16 mouse cellular contexts compared by ENCODE assay signal in genomic region chr4:59832810-59833209, GRCm38 (mm10). TPM values are rescaled to one million over a fixed set of nuclear protein-coding genes. Genes with fewer than 3 reads are reported as not detected.
DNase-seq lines count a peak whose midpoint lies in the region; ATAC-seq lines count a peak whose summit lies in the region.
"Had no signal": no experiment of that assay in that cellular context is flagged by ENCODE, and none has a peak within 500 bp of the region (broad histone marks: within the 10 kb centered on the region; RNA-seq: fewer than 3 reads in every experiment).

No protein-coding gene starts in this region.

- peak; percentile 62 for ATAC-seq in common myeloid progenitor, adult 5-6 weeks (replicated peaks; ENCODE audit: low read depth, poor library complexity, severe bottlenecking)
- ATAC-seq in hematopoietic stem cell, adult 5-6 weeks (replicated peaks in 1 of 2; ENCODE audit: insufficient read depth in 1 of 2, low FRiP score in 2 of 2, low TSS enrichment in 1 of 2, low read depth in 1 of 2, poor library complexity in 2 of 2, severe bottlenecking in 2 of 2): peak; percentile 30 to 54; a peak in 1 of 4 replicates
- ATAC-seq in megakaryocyte progenitor cell, adult 5-6 weeks (replicated peaks; ENCODE audit: poor library complexity): peak; percentile 60
- ATAC-seq: forebrain, embryonic 14.5 days; forebrain, embryonic 16.5 days had no signal

- peak; percentile 57 for DNase-seq in cerebellum, adult 9-10 months
- DNase-seq in cerebellum, adult 11 months: no peak
- no peak for DNase-seq in left cerebral cortex, postnatal 25 days (ENCODE audit: low spot score in 2 of 2)
- no peak for DNase-seq in layer of hippocampus, postnatal 10 days (ENCODE audit: low spot score in 2 of 2)
- no peak for DNase-seq in heart, postnatal 14 days
- DNase-seq: adrenal gland, adult 2 months; adrenal gland, postnatal 10 days; adrenal gland, postnatal 25 days; cerebellum, adult 18-20 months; cerebellum, adult 9-11 months; embryo, embryonic 11 days had no signal

- intact Hi-C loops in left cerebral cortex, postnatal 25 days (cut with DNase I): no loop called here
- intact Hi-C loops in heart, postnatal 14 days (cut with DNase I): no loop called here

RNA-seq across cellular contexts. Expression of gene Snx30, which starts 27.2 kb away (rescaled TPM):
- total RNA-seq in common myeloid progenitor, adult 5-6 weeks (2017): 25.9 and 28.8 TPM in 2 replicates
- 42.3 and 45.7 TPM in 2 replicates for total RNA-seq in hematopoietic stem cell, adult 5-6 weeks (2017)
- 13.0 and 16.1 TPM in 2 replicates for total RNA-seq in megakaryocyte progenitor cell, adult 5-6 weeks (2015)
- 17.9 and 23.8 TPM in 2 replicates for total RNA-seq in megakaryocyte progenitor cell, adult 5-6 weeks (2017)
- 10 to 100 TPM; 35.8 to 37.8 TPM for total RNA-seq in left cerebral cortex, postnatal 25 days (2021)
- total RNA-seq in layer of hippocampus, postnatal 10 days (2021): 10 to 100 TPM; 55.4 to 59.4 TPM
- total RNA-seq in heart, postnatal 14 days (2021): 1 to 10 TPM; 5.0 to 8.2 TPM

RNA-seq across cellular contexts. Expression of gene Inip, which starts 31.4 kb away (rescaled TPM):
- 70.6 and 76.9 TPM in 2 replicates for total RNA-seq in common myeloid progenitor, adult 5-6 weeks (2017)
- 48.5 and 65.8 TPM in 2 replicates for total RNA-seq in hematopoietic stem cell, adult 5-6 weeks (2017)
- 54.2 and 65.5 TPM in 2 replicates for total RNA-seq in megakaryocyte progenitor cell, adult 5-6 weeks (2015)
- total RNA-seq in megakaryocyte progenitor cell, adult 5-6 weeks (2017): 70.2 and 70.8 TPM in 2 replicates
- total RNA-seq in left cerebral cortex, postnatal 25 days (2021): 10 to 100 TPM; 23.1 to 25.4 TPM
- total RNA-seq in layer of hippocampus, postnatal 10 days (2021): 10 to 100 TPM; 21.7 to 22.2 TPM
- total RNA-seq in heart, postnatal 14 days (2021): 10 to 100 TPM; 10.3 to 12.3 TPM
